Comparison of ENCODE assay signal across 7 mouse cellular contexts in genomic region chr7:84449066-84449465, GRCm38 (mm10). TPM values are rescaled to one million over a fixed set of nuclear protein-coding genes. Genes with fewer than 3 reads are reported as not detected.
DNase-seq lines count a peak whose midpoint lies in the region; ATAC-seq lines count a peak whose summit lies in the region.

No protein-coding gene starts in this region.

- no peak overlapping the region for H3K4me2 ChIP-seq in neural tube, embryonic 14.5 days (ENCODE audit: low read depth, low read length)
- peak overlapping the region; percentile 13; the same call in 1 of the 2 replicates for H3K4me2 ChIP-seq in midbrain, embryonic 11.5 days

- H3K27me3 ChIP-seq in neural tube, embryonic 14.5 days (ENCODE audit: control insufficient read depth, insufficient read depth, low read length), result no peaks in the 10 kb centered on the region
- H3K27me3 ChIP-seq in midbrain, embryonic 11.5 days (ENCODE audit: control insufficient read depth, insufficient read depth, low read length), result no peaks in the 10 kb centered on the region

- ATAC-seq in neural tube, embryonic 14.5 days (ENCODE audit: low read depth), result peak; percentile 63; the same call in 1 of the 2 replicates
- peak; percentile 79 for ATAC-seq in midbrain, embryonic 11.5 days (ENCODE audit: low FRiP score)

- H3K9ac ChIP-seq in neural tube, embryonic 14.5 days (replicated peaks; ENCODE audit: low read depth, low read length), result no peak overlapping the region
- H3K9ac ChIP-seq in midbrain, embryonic 11.5 days (ENCODE audit: low read length), result no peak overlapping the region

- DNase-seq in neural tube, embryonic 10.5 days (ENCODE audit: extremely low spot score, low spot score), result no peak
- DNase-seq in layer of hippocampus, adult 18-20 months (ENCODE audit: low spot score in 2 of 2), result peak; percentile 73 to 86
- DNase-seq in midbrain, embryonic 11.5 days (ENCODE audit: low spot score, missing footprints), result peak; percentile 91
- no peak for DNase-seq in adrenal gland, postnatal 14 days
- no peak for DNase-seq in adrenal gland, adult 8-10 months
- no peak for DNase-seq in cerebellum, adult 9-10 months

- no peaks in the 10 kb centered on the region for H3K36me3 ChIP-seq in neural tube, embryonic 14.5 days (ENCODE audit: control insufficient read depth, insufficient read depth, low read length)
- no peaks in the 10 kb centered on the region for H3K36me3 ChIP-seq in midbrain, embryonic 11.5 days (ENCODE audit: control insufficient read depth, insufficient read depth, low read length)

- H3K4me1 ChIP-seq in neural tube, embryonic 14.5 days (ENCODE audit: control insufficient read depth, insufficient read depth, low read length), result no peaks in the 10 kb centered on the region
- H3K4me1 ChIP-seq in midbrain, embryonic 11.5 days (ENCODE audit: control insufficient read depth, insufficient read depth, low read length), result peaks cover 14% of the 10 kb centered on the region

- WGBS in neural tube, embryonic 14.5 days, result 58% methylated on average over 2 of the region's 2 CpGs
- WGBS in midbrain, embryonic 11.5 days, result 21% methylated on average over 2 of the region's 2 CpGs

- no peak overlapping the region for H3K4me3 ChIP-seq in neural tube, embryonic 14.5 days (ENCODE audit: low read depth, low read length)
- H3K4me3 ChIP-seq in midbrain, embryonic 11.5 days (ENCODE audit: low read depth, low read length), result no peak overlapping the region

- no peaks in the 10 kb centered on the region for H3K9me3 ChIP-seq in neural tube, embryonic 14.5 days (ENCODE audit: control insufficient read depth, low read length)
- H3K9me3 ChIP-seq in midbrain, embryonic 11.5 days (ENCODE audit: control insufficient read depth, low read length), result no peaks in the 10 kb centered on the region

- H3K27ac ChIP-seq in neural tube, embryonic 14.5 days (ENCODE audit: low read depth, low read length), result no peak overlapping the region
- peak overlapping the region; percentile 33; the same call in 1 of the 2 replicates for H3K27ac ChIP-seq in midbrain, embryonic 11.5 days (ENCODE audit: low read depth, low read length)

RNA-seq across cellular contexts. Expression of gene Arnt2, which starts 39.1 kb away (rescaled TPM):
- 71.5 and 83.8 TPM in 2 replicates for polyA plus RNA-seq in neural tube, embryonic 14.5 days (2014; fragmentation: Nextera tagmentation; extraction: Ambion mirVana)
- 100 to 1,000 TPM; 158 to 160 TPM for total RNA-seq in layer of hippocampus, adult 18-20 months (2021)
- 34.9 and 36.4 TPM in 2 replicates for polyA plus RNA-seq in midbrain, embryonic 11.5 days (2014; fragmentation: Nextera tagmentation; extraction: Ambion mirVana)
- total RNA-seq in adrenal gland, postnatal 14 days (2021), result 30.9 and 37.2 TPM in 2 replicates
- 10 to 100 TPM; 41.3 to 62.9 (median 50.8) TPM for total RNA-seq in adrenal gland, adult 8-10 months (2022)

Comparison
In these comparisons a context has a peak if more than half of its experiments do, and no peak if none do; other contexts are left out.
1. DNase-seq: peak in layer of hippocampus, adult 18-20 months (2 of 2) and midbrain, embryonic 11.5 days (single experiment); none in neural tube, embryonic 10.5 days (single experiment), adrenal gland, postnatal 14 days (single experiment), adrenal gland, adult 8-10 months (single experiment) and cerebellum, adult 9-10 months (single experiment).